Mouse (Mus musculus): ENCODE measurements at regions not wholly inside any gene's neighbourhood (a gene's known extent, or its start where the extent isn't known, plus 50 kb on each side); places are given as distances from the start of the nearest gene placed in this dataset.

DNA sequence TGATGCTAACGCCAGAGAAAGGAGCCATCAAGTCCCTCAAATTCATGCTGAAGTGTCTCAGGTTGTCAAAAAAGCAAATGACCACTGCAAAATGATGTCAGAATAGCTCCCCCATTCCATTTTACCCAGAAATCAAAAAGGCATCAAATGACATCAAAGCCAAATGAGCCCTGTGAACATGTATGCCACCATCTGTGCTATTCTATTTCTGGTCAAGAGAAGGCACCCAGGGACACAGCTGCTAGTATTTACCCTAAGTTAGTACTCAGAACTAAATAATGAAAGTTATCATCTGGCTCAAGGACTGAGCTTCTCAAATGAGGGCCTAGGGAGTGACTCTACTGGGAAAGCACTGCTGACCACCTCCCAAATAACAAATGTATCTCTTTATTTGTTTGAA is 191.1 kb upstream of the Ahr start:
- no peak for TF ChIP-seq CTCF (IDR thresholded peaks at IDR 0.05; ENCODE audit: extremely low read depth, insufficient read length, insufficient replicate concordance, low read depth, low read length)
- no peak for TF ChIP-seq POLR2A (IDR thresholded peaks at IDR 0.05; ENCODE audit: low read depth, low read length)
